Mouse (Mus musculus) C2C12 (cell line): ENCODE data around the gene Fam169a.

Experiments
- CTCF ChIP-seq: IDR thresholded peaks from one replicate; pipeline ENCODE4 v1.5.1; 2011; ENCODE audit not compliant: control insufficient read depth, insufficient read depth, insufficient read length
- MYOG ChIP-seq: IDR thresholded peaks from one replicate; pipeline ENCODE4 v1.6.1; 2011; ENCODE audit not compliant: control insufficient read depth, insufficient read length; ENCODE audit errors: extremely low read depth

GRCm38 (mm10) chr13:97051158-97051557, 15.9 kb upstream of the Fam169a start:
- TF ChIP-seq MYOG (no peak), CTCF (no peak)
